Mouse (Mus musculus): ENCODE results near the gene Frrs1l.

The Frrs1l gene

DNA sequence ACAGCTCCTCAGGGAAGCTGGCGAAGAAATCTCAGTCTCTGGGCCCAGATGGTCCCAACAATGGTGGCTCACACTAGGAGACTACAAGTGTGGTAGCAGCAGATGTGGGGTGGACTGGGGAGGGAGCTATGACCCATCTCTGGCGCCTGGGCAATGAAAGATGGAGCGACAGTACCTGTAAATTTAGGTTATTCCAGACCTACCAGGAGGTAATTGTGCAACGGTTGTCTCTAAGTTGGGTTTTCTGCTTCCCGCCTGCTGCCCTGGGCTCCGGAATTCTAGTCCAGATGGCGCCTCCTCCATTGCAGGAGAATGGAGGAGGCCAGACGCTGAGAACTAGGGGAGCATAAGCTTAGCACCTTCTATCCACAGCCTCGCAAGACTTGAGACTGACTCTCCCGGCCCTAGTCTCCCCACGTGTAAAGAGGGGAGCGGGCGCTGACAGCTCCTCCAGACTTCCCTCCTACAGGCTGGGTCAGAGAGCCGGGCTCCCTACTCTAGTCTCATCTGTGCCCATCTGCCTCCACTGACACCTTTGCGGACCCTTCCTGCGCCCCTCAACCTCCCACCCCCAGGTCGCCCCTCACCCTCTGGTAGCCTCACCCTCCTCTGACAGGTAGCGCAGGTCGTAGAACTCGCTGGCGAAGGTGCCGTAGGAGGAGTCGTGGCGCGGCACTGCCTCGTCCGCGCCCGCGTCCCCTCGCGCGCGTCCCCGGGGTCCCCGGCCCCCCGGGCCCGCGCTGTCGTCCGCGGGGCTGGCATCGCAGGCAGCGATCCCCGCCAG lies 568 bp downstream of the Frrs1l start:
- peak in 1 of 2 experiments; percentile 41 for DNase-seq (ENCODE audit: low spot score in 2 of 2)

DNA sequence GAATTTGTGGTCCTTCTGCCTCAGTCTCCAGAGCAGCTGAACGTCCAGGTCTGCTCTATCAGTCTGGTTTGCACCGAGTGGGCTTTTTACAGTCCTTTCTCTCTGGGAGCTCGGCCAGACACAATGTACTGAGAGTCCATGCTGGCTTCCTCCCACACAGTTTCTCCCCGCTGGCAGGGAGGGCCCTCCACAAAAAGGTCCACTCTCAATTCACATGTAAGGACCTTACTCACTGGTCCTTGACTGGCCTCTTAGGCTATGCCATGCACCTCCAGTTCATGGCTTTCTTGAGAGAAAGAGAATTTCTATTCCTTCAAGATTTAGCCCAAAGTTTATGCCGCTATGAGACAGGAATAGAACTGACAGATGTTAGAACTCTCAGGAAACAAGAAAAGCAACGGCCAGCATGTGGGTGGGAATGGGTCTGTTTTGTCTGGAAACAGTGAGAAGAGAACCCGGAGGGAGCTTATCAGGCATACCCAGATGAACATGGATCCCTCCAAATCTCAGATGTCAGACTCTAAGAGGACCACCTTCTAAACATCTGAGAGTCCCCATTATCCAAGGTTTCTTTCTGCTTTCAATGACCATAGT lies 24.5 kb downstream of the Frrs1l start:
- DNase-seq (ENCODE audit: low spot score in 2 of 2): no peak

DNA sequence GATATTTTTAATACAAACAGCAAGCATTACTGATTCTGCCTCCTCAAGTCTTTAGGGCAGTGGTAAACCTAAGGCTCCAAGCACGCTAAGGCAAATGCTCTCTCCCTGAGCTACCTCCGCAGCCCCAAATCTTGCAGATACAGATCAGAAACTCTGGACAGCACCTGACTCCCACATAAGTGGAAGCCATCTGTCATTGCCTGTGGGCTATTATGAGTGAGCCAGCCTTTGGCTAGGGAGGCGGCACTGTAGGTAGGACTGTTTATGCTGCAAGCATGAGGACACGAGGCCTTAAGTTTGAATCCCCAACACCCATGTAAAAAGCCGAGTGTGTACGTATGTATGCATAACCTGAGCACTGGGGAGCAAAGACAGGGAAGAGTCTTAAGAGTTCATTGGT lies 26.5 kb downstream of the Frrs1l start:
- no peak for DNase-seq (ENCODE audit: low spot score in 2 of 2)

DNA sequence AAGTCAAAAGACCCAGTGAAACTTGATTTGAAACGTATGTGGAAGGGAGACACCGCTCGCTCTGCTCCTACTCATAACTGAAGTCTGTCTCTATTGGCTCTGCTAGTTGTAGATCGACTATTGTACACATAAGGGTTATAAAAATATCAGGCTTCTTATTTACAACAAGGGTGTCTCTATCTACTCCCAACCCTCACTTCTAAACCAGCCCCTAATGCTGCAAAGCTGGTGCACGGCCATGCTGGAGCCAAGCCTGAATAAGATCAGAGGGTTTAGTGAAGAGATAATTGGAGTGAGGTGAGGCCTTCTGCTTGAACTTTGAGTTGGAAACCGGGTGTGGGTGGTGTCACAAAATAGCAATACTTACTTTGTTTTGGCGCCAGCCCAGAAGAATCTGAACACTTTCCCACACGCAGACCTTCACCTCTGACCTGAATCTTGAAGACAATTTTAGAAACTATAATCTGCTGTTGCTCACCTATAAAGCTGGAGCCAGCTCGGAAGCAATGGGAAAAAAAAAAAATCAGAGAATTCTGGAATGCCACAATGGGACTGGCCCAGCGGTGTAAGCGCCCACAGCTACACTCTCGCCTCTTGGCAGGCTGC lies 28.8 kb downstream of the Frrs1l start:
- no peak for DNase-seq (ENCODE audit: low spot score in 2 of 2)

DNA sequence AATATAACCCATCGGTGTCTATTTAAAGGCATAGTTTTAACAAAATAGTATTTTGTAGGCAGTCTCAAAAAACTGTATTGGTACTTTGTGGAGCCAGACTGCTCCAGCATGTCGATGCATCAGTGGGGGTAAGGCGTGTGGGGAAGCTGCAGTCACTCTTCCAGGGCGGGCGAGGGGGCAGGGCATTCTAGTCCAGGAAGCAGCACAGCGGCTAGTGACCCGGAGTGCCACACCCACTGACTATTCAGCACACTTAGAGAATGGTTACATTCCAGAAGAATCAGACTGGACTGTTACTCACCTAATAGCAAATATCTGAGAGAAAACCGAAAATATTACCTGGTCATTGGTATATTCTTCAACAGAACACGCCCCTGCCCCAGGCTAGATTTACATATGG lies 32.7 kb downstream of the Frrs1l start:
- no peak for DNase-seq (ENCODE audit: low spot score in 2 of 2)

DNA sequence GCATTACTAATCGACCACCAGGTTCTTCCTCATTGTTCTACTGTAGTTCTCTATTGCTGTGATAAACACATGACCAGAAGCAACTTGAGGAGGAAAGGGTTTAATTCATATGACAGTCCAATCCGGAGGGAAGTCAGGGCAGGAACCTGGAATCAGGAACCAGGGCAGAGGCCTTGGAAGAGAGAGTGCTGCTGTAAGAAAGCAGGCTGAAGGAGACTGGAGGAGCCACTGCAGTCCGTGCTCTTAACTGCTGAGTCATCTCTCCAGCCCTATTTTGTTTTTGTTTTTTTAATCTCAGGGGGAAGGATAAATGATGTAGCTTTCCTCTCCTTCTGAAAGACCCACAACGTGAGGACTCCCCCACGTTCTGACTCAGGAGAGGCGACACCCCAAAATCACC lies 37.0 kb downstream of the Frrs1l start:
- DNase-seq (ENCODE audit: low spot score in 2 of 2): no peak

DNA sequence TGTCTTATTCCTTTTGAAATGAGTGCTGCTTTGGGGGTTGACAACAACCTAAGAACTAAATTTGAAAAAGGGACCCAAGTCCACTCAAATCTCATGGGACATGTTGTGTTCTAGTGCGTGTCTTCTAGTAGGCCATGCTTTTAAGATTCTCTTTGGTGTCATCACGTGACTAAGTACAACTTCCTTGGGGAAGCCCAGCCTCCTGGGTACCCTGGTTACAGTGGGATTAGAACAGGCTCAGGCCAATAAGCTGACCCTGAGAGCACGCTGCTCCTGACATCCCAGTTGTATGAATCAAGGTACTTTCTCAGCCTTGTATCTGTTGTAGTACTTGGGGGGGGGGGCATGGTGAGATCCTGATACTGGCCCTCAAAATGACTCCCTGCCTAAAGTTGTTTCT lies 38.5 kb downstream of the Frrs1l start:
- DNase-seq (ENCODE audit: low spot score in 2 of 2): no peak

DNA sequence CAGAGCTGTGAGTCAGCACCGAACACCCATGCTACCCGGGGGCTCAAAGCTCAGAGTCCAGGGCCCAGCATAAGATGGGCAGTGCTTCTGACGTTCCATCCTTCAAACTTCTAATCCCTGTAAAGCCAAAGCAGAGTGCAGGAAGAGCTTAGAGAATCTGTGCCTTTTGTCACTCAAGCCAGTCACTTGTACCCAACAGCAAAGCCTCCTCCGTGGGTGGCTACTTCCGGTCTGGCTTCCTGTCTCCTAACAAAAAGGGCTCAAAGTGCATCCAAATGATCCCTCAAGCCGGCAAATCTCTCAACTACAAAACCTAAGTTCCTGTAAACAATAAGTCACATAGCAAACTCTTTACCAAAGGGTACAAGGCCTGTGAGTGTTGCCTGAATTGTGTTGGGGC lies 40.7 kb downstream of the Frrs1l start:
- no peak for DNase-seq (ENCODE audit: low spot score in 2 of 2)

DNA sequence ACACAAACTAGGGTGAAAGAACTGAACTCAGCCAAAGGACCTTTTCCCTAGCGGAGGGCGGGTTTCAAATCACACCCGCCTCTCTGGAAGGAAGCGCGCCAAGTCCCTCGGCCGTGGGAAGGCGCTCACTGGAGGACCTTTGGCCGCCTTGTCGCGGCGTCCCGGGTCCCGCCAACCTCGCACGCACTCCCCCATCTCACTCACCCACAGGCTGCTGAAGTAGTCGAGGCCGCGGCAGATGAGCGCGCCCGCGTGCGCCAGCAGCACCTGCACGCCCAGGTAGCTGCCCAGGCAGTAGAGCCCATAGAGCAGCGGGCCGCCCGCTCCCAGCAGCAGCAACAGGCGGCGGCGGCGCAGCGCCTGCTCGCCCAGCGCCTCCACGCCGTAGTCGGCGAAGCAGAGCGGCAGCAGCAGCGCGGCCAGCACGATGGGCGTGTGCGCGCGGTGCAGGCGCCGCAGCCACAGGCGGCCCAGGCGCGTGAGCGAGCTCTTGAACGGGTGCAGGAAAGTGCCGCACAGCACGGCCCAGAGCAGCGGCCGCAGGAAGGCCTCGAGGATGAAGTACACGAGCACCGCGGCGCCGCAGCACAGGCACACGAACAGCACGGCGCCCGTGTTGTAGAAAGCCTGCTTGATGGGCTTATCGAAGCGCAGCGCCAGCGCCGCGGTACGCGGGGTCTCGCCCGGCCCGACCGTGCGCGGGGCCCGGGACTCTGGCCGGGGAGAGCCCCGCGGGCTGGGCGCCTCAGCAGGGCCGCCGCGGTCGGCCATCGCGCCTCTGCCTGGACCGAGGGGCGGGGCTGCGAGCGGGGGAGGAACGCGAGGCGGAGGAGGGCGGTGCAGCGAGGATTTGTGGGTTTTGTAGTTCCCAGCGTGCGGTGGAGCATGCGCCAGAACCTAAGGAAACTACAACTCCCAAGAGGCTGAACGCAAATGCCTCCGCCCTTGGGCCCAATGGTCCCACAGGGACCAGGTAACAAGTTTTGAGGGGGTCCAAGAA lies 43.2 kb downstream of the Frrs1l start, which contains the start of gene Tmem245:
Gene Tmem245, minus strand, starts transcription at position 797 of the 1,000 bp plus-strand sequence.
- peak; percentile 81 to 91 for DNase-seq (ENCODE audit: low spot score in 2 of 2)

DNA sequence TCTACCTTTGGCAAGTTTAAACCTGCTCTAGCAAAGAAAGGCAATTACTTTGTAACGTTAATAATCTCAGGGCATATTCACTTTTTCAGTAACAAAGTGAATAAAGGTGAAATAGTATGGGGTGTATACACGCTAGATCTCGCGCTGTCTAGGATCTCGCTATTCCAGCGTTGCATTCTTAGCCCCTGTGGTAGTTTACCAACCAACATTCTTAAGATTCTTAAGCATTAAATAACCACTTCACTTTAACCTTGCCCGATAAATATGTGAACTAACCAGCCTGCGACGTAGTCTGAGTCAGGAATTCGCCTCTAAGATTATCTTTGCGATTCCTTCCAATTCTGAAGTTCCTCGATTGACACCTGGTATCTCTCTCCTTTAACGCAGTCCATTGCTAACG lies 44.0 kb downstream of the Frrs1l start:
- DNase-seq (ENCODE audit: low spot score in 2 of 2): no peak

DNA sequence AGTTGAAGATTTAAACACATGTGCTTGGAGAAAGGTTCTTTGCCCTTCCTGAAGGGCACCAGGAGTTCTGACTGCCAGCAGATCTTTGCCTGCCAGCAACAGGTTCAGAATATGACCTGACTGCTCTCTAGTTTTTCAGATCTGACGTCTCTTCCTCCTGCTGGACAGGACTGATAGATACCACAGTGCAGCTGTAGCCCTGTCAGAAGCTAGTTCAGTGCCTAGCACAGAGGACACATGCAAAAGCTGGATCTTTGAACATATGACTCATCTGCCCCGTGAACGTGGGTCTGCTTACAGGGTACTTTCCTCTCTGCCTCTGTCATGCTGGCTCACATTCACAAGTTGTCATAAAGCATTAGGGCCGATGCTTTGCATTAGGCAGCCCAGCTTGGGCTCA lies 45.9 kb downstream of the Frrs1l start:
- DNase-seq (ENCODE audit: low spot score in 2 of 2): no peak

DNA sequence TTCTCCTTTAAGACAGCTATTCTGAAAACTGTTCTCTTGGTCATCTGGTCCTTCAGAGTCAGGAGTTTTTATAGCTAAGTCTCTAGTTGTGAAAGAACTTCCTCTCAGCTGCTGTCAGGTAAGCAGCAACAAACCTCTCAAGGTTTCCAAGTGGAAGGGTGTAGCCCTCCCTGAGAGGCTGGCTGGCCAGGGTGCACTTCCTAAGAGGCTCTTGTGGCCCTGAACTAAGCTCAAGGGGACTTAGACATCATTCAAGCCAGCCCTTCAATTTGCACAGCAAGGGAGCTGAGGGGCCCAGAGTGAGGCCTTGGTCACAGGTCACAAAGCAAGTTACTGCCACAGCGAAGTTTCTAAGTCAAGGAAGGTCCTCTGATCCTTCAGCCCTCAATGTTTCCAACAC lies 46.9 kb downstream of the Frrs1l start:
- DNase-seq (ENCODE audit: low spot score in 2 of 2): no peak

DNA sequence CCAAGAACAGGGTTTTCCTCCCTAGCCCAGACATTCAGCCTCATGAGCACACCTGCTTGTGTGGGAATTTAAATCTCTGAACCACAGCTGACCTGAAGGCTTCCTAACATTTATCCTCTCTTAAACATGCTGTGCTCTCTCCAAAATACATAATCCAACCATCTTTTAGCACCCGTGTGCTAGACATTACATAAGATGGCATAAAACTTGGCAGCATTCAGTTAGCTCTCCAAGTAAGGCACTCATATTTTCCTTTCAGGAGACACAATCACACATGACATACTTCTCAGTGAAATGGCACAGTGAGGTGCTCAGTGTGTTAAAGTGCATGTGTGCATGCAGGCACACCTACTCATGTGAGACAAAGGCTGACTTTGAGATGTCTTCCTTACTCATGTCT lies 47.6 kb downstream of the Frrs1l start:
- no peak for DNase-seq (ENCODE audit: low spot score in 2 of 2)

DNA sequence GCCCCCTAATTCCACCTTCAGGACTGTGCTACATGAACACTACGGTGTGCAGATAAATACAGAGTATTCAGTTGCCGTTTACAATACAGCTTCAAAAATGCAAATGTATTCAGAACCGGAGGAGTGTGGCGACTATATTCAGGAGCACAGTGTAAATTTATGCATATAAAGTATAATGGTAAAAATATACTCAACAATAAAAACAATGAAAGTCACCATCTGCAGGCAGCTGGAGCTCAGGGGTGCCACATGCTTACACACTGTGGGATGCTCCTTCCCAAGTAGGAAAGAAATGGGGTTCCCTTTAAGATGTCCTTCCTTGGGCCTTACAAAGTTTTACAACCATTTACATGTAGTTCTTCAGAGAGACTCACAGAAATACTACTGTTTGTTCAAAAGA lies 48.7 kb downstream of the Frrs1l start:
- no peak for DNase-seq (ENCODE audit: low spot score in 2 of 2)

DNA sequence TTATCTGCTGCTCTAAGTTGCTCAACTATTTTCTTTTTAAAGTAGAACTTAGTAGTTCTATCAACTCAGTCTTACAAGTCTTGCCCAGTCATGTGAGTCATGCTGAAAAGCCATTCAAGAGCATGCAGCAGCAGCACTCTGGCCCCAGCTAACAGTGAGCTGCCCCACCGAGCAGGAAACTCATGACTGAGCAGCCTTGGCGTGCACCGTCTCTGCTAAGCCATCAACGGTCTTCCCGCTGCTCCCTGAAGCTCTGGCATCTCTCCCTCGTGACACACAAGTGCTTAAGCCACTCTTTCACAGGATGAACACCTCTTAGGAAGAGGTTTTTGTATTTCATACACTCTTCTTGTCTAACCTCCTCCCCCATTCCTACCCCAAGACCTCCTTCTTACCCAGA lies 53.1 kb downstream of the Frrs1l start:
- DNase-seq (ENCODE audit: low spot score in 2 of 2): no peak

DNA sequence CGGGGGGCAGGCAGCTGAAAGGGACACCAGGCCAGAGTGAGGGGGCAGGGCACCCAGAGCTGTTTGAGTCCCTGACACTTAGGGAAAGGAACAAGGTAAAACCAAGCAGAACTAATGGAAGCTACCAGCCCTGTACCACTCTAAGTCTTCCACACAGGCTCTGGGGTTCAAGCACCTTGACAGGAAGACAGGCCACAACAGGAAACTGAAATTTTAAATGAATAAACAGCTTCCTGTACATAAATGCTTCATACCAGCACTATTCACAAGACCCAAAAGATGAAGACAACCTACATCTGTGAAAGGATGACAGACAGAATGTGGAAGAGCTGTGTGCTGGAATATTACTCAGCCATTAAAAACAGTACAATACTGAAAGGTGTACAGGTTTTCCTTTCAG lies 54.9 kb downstream of the Frrs1l start:
- no peak for DNase-seq (ENCODE audit: low spot score in 2 of 2)

DNA sequence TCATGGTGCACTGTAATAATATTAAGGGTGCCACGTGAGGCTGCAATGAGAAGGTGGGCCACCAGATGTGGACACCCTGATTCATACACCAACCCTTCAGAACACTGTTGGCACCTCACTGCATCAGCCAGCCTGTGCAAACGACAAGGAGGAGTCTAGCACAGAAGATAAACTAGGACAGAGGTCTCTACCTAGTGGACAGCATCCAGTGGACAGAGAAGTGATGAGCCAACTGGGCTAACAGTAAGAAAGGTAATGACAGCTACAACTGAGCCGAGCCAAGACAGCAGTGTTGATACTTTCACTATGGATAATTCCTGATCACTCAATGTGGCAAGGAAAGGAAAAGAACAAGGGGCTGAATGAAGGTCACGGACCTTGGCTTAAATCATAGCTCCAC lies 57.0 kb downstream of the Frrs1l start:
- DNase-seq (ENCODE audit: low spot score in 2 of 2): no peak

DNA sequence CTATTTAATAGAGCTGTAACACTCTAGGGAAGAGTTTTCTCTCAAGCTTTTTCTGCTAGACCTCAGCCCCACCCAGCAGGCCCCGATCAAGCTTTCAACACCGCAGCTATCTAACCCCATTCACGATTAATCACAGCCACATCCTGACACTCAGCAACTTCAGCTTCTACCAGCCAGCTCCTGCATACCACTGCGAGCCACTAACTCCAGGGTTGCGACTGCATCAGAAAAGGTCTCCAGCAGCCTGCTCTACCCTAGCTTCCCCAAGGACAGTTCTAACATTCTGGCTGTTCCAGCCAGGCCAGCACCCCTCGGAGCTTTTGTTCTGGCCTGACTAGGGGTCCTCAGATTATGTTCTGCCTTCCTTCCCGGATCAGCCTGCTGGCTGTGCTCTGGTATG lies 58.1 kb downstream of the Frrs1l start:
- DNase-seq (ENCODE audit: low spot score in 2 of 2): no peak

DNA sequence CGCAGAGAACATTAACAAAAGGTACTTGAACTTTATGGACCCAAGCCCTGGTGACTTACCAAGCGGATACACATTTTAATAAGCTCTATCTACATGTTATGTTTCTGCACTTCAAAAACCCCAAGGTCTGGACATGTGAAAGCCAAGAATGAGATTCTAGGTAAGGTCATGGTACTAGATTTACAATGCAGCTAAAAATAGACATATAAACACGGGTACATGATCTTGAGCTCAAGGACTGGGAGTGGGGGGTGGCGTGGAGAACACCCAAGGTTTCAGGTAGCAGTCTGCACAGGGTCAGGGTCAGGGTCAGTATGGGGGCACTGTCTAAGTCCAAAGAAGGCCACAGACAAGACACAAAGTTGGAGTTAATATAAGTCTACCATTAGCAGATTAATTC lies 59.9 kb downstream of the Frrs1l start:
- no peak for DNase-seq (ENCODE audit: low spot score in 2 of 2)

DNA sequence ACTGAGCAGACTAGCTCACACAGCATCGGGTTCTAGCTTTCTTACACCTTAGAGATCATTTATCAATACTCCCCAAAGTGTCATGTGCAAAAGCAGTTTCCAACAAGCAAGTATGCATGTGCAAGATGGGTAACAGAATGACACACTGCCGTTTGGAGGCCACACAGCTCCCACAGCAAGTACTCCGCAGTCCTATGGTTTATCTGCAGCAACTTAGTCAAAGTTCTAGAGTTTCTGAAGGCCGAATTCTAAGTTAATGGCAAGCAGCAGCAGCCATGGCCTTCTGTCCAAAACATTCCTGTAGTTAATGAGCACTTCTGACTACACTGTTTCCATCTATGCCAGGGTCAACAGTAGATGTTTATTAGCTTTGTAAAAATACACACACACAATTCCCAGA lies 63.2 kb downstream of the Frrs1l start:
- no peak for DNase-seq (ENCODE audit: low spot score in 2 of 2)

DNA sequence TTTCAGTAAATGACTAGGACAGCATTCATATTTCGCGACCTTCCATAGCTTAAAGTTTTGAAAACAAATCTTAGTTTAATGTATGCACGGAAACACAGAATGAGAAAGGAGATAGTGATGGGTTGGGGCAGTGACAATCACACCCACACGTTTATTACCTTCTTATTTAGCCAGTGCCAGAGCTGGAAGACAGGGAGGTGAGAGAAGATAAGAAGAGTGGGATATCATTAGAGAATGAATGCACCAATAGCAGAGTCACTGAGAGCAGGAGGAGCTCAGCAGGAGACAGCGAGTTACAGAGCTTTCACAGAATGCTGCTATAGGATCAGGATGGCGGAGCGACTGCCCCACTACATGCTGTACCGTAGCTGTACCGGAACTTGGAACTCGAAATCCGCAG lies 68.0 kb downstream of the Frrs1l start:
- no peak for DNase-seq (ENCODE audit: low spot score in 2 of 2)

DNA sequence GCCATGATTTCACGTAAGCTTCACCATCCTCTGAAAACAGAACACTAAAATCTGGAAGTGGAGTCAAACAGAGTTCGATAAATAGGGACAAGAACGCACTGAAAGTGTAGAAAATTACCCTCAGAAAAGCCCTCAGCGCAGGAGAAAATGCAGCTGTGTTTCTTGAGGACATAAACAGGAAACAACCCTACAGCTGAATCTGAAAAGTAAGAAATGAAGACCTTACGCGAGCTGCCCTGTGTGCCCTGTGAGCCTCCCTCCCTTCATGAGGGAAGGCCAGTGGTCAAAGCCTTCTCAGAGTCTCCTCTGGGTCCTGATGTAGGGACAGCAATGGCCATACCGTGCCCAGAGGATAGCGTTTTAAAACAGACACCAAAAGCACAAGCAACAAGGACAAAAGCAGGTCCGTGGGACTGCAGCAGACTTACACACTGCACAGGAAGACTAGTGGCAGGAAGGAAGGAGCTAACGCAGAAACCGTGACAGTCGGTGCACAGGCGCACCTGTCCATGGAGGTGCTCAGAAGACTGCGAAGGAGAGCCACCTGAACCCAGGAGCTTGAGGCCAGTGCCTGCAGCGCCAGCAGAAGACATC lies 74.4 kb downstream of the Frrs1l start:
- no peak for DNase-seq (ENCODE audit: low spot score in 2 of 2)
